In the genomic region with DNA sequence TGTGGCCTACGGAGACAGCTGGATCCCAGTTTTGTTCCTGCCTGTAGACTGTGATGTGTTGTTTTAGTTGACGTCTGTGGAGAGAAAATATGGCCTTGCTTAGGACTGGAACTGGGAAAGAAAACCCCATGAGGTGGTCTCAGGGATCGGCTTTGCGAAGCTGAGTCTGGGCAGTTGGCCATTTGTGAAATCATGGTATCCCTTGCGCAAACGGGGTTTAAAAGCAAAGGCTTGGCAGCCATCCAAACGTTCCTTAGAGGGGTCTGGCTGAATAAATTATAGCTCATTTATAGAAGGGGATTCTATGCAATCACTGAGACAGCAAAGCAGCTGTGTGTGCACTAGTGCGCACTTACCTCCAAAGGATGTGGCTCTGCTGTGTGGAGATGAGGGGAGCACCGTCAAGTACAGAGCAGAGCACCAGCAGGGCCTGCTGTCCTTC, we compare ENCODE assay signal across 7 mouse cellular contexts.
DNase-seq lines count a peak whose midpoint lies in the region; ATAC-seq and TF ChIP-seq lines count a peak whose summit lies in the region.
"Not testable (repeated sequence)": the region's sequence is repeated elsewhere in the genome, so short reads cannot be mapped to it uniquely, and the experiment has no call there.

No protein-coding gene starts in this region.

- not testable (repeated sequence) for H3K27me3 ChIP-seq in forebrain, embryonic 15.5 days; hindbrain, postnatal 0 days (ENCODE audit: insufficient read depth, low read length); lung, postnatal 0 days (replicated peaks; ENCODE audit: insufficient read depth, low read length); midbrain, embryonic 15.5 days (replicated peaks)

- peak; percentile 96 for ATAC-seq in forebrain, embryonic 15.5 days (replicated peaks)
- peak; percentile 90 for ATAC-seq in hindbrain, postnatal 0 days
- ATAC-seq in lung, postnatal 0 days = peak; percentile 35
- peak; percentile 94 for ATAC-seq in midbrain, embryonic 15.5 days (replicated peaks)

- not testable (repeated sequence) for H3K4me2 ChIP-seq in forebrain, embryonic 15.5 days (replicated peaks); hindbrain, postnatal 0 days (ENCODE audit: low read depth, low read length); lung, postnatal 0 days (replicated peaks; ENCODE audit: low read depth, low read length); midbrain, embryonic 15.5 days

- peak; percentile 20 for DNase-seq in embryo, embryonic 11.5 days (ENCODE audit: low read depth, low spot score)
- peak; percentile 90 for DNase-seq in hindbrain, postnatal 0 days (ENCODE audit: low spot score)
- peak; percentile 27 to 47 for DNase-seq in left cerebral cortex, postnatal 10 days (ENCODE audit: extremely low spot score in 1 of 2, low spot score in 2 of 2)
- DNase-seq in lung, postnatal 0 days (ENCODE audit: low spot score) = peak; percentile 41
- peak; percentile 63 to 70 for DNase-seq in right cerebral cortex, postnatal 10 days (ENCODE audit: low spot score in 2 of 2)

- not testable (repeated sequence) for H3K9ac ChIP-seq in forebrain, embryonic 15.5 days (replicated peaks); hindbrain, postnatal 0 days (replicated peaks; ENCODE audit: low read length); lung, postnatal 0 days (replicated peaks; ENCODE audit: low read depth); midbrain, embryonic 15.5 days

- H3K36me3 ChIP-seq in forebrain, embryonic 15.5 days; hindbrain, postnatal 0 days (ENCODE audit: insufficient read depth, low read length); lung, postnatal 0 days (ENCODE audit: insufficient read depth, low read length); midbrain, embryonic 15.5 days (replicated peaks): not testable (repeated sequence)

- TF ChIP-seq CTCF in hindbrain, postnatal 0 days (IDR thresholded peaks at IDR 0.05; ENCODE audit: low read depth); lung, postnatal 0 days (IDR thresholded peaks at IDR 0.05): not testable (repeated sequence)

- TF ChIP-seq EP300 in lung, postnatal 0 days (IDR thresholded peaks at IDR 0.05) = not testable (repeated sequence)

- H3K4me3 ChIP-seq in forebrain, embryonic 15.5 days; hindbrain, postnatal 0 days (ENCODE audit: low read length); lung, postnatal 0 days (ENCODE audit: low read depth, low read length); midbrain, embryonic 15.5 days: not testable (repeated sequence)

- H3K4me1 ChIP-seq in forebrain, embryonic 15.5 days = peaks cover 14% of the 10 kb centered on the region
- H3K4me1 ChIP-seq in hindbrain, postnatal 0 days (ENCODE audit: insufficient read depth, low read length); lung, postnatal 0 days (ENCODE audit: insufficient read depth, low read depth, low read length); midbrain, embryonic 15.5 days: not testable (repeated sequence)

- H3K27ac ChIP-seq in forebrain, embryonic 15.5 days (replicated peaks) = peak overlapping the region; percentile 90
- not testable (repeated sequence) for H3K27ac ChIP-seq in hindbrain, postnatal 0 days; lung, postnatal 0 days (ENCODE audit: low read length)
- peak overlapping the region; percentile 52 for H3K27ac ChIP-seq in midbrain, embryonic 15.5 days

- not testable (repeated sequence) for H3K9me3 ChIP-seq in forebrain, embryonic 15.5 days; hindbrain, postnatal 0 days (ENCODE audit: low read length); lung, postnatal 0 days (ENCODE audit: low read length); midbrain, embryonic 15.5 days

- 5% methylated on average over 8 of the region's 9 CpGs for WGBS in forebrain, embryonic 15.5 days
- 18% methylated on average over 8 of the region's 9 CpGs for WGBS in hindbrain, postnatal 0 days
- WGBS in lung, postnatal 0 days = 27% methylated on average over 7 of the region's 9 CpGs
- 25% methylated on average over 8 of the region's 9 CpGs for WGBS in midbrain, embryonic 15.5 days

- intact Hi-C loops in left cerebral cortex, postnatal 10 days (cut with DNase I) = not testable (repeated sequence)

Comparison
In these comparisons a context has a peak if more than half of its experiments do, and no peak if none do; other contexts are left out.
1. DNase-seq: peak in every context shown above with its lines; median percentile 90 in hindbrain, postnatal 0 days; 66 in right cerebral cortex, postnatal 10 days; 41 in lung, postnatal 0 days; 37 in left cerebral cortex, postnatal 10 days; 20 in embryo, embryonic 11.5 days.
2. ATAC-seq: peak in every context shown above with its lines; median percentile 96 in forebrain, embryonic 15.5 days; 94 in midbrain, embryonic 15.5 days; 90 in hindbrain, postnatal 0 days; 35 in lung, postnatal 0 days.